Mouse (Mus musculus): ENCODE results near the gene Fgfr2.
"Not testable (repeated sequence)": the region's sequence is repeated elsewhere in the genome, so short reads cannot be mapped to it uniquely, and the experiment has no call there.

Fgfr2 gene

GRCm38 (mm10) chr7:130153363-130153969 is 2969.7 kb downstream of the Fgfr2 start:
- no peak for DNase-seq

GRCm38 (mm10) chr7:130148906-130149305 is 2974.2 kb downstream of the Fgfr2 start:
- DNase-seq: no peak

- no peak for DNase-seq
These were observed 2975.9 kb downstream of the Fgfr2 start for GRCm38 (mm10) chr7:130147230-130147629.

- no peak for DNase-seq
These were observed 2977.9 kb downstream of the Fgfr2 start for GRCm38 (mm10) chr7:130145211-130145610.

- no peak for DNase-seq
These were observed 2979.8 kb downstream of the Fgfr2 start for GRCm38 (mm10) chr7:130143371-130143770.

- no peak for DNase-seq
These were observed 2981.9 kb downstream of the Fgfr2 start for GRCm38 (mm10) chr7:130141088-130141873.

GRCm38 (mm10) chr7:130134924-130135365 is 2988.2 kb downstream of the Fgfr2 start:
- peak; percentile 36 for DNase-seq

- DNase-seq: not testable (repeated sequence)
These were observed 2988.7 kb downstream of the Fgfr2 start for GRCm38 (mm10) chr7:130134428-130134827.

GRCm38 (mm10) chr7:130130226-130130625 is 2992.9 kb downstream of the Fgfr2 start:
- no peak for DNase-seq

GRCm38 (mm10) chr7:130129359-130129960 is 2993.7 kb downstream of the Fgfr2 start:
- DNase-seq: no peak

GRCm38 (mm10) chr7:130121507-130121906 is 3001.6 kb downstream of the Fgfr2 start:
- no peak for DNase-seq

- DNase-seq: no peak
These were observed 3003.7 kb downstream of the Fgfr2 start for GRCm38 (mm10) chr7:130119466-130119865.

- no peak for DNase-seq
These were observed 3004.4 kb downstream of the Fgfr2 start for GRCm38 (mm10) chr7:130118726-130119125.

GRCm38 (mm10) chr7:130117466-130118123 is 3005.6 kb downstream of the Fgfr2 start:
- DNase-seq: no peak

GRCm38 (mm10) chr7:130114436-130114835 is 3008.7 kb downstream of the Fgfr2 start:
- DNase-seq: peak; percentile 77

Measured in kidney, adult 11 months (tissue).